Mouse (Mus musculus) olfactory bulb, adult 2 months (tissue): ENCODE results near the gene Uggt1.

Experiments used
- CTCF ChIP-seq: fragments of 200-500 bp; IDR thresholded peaks from 2 replicates; pipeline ENCODE4 v1.5.1; 2012; ENCODE audit warnings: low read depth, mild to moderate bottlenecking, low read length, moderate library complexity; ENCODE audit not compliant: insufficient read depth
- POLR2A ChIP-seq: fragments of 200-500 bp; IDR thresholded peaks from 2 replicates; pipeline ENCODE4 v1.6.1; 2012; ENCODE audit warnings: mild to moderate bottlenecking, low read depth, low read length, moderate library complexity; ENCODE audit not compliant: insufficient read depth

GRCm38 (mm10) chr1:36214324-36214723 is 30.2 kb downstream of the Uggt1 start:
- no peak for TF ChIP-seq CTCF
- TF ChIP-seq POLR2A = no peak
